Mouse (Mus musculus) fat pad, adult 2 months (tissue): ENCODE results near the gene Dhodh.

Experiments used
- DNase-seq: peaks from one replicate; pipeline ENCODE4 v3.0.0-alpha.2; 2011; ENCODE audit warnings: low read depth, low spot score; ENCODE audit errors: extremely low read depth

The Dhodh gene

GRCm38 (mm10) chr8:109608271-109609152 lies at the start of gene Dhodh:
Gene Dhodh, minus strand, starts transcription at chr8:109608673.
- peak; percentile 54 for DNase-seq

- no peak for DNase-seq
Observed at GRCm38 (mm10) chr8:109656860-109657259, 48.4 kb upstream of the Dhodh start.

GRCm38 (mm10) chr8:109650801-109651200 lies 42.3 kb upstream of the Dhodh start:
- peak; percentile 54 for DNase-seq

GRCm38 (mm10) chr8:109648469-109648868 lies 40.0 kb upstream of the Dhodh start:
- no peak for DNase-seq

- no peak for DNase-seq
Observed at GRCm38 (mm10) chr8:109647331-109647730, 38.9 kb upstream of the Dhodh start.

GRCm38 (mm10) chr8:109641236-109641635 lies 32.8 kb upstream of the Dhodh start:
- DNase-seq, result no peak

GRCm38 (mm10) chr8:109640410-109640809 lies 31.9 kb upstream of the Dhodh start:
- no peak for DNase-seq

- DNase-seq, result no peak
Observed at GRCm38 (mm10) chr8:109638851-109639250, 30.4 kb upstream of the Dhodh start.

GRCm38 (mm10) chr8:109635146-109635545 lies 26.7 kb upstream of the Dhodh start:
- no peak for DNase-seq

- DNase-seq, result no peak
Observed at GRCm38 (mm10) chr8:109632498-109632897, 24.0 kb upstream of the Dhodh start.

- no peak for DNase-seq
Observed at GRCm38 (mm10) chr8:109628638-109629037, 20.2 kb upstream of the Dhodh start.

GRCm38 (mm10) chr8:109615569-109615968 lies 7.1 kb upstream of the Dhodh start:
- DNase-seq, result no peak

- DNase-seq, result no peak
Observed at GRCm38 (mm10) chr8:109614243-109615210, 6.1 kb upstream of the Dhodh start, which contains the start of gene Pkd1l3. Gene Pkd1l3, plus strand, starts transcription at chr8:109614517.

- DNase-seq, result no peak
Observed at GRCm38 (mm10) chr8:109609153-109609502, 655 bp upstream of the Dhodh start.

GRCm38 (mm10) chr8:109607650-109608049 lies 823 bp downstream of the Dhodh start:
- no peak for DNase-seq

GRCm38 (mm10) chr8:109606725-109607124 lies 1.7 kb downstream of the Dhodh start:
- no peak for DNase-seq

- no peak for DNase-seq
Observed at GRCm38 (mm10) chr8:109595854-109596253, 12.6 kb downstream of the Dhodh start.

- DNase-seq, result no peak
Observed at GRCm38 (mm10) chr8:109593117-109593788, 15.2 kb downstream of the Dhodh start.

- no peak for DNase-seq
Observed at GRCm38 (mm10) chr8:109592164-109592563, 16.3 kb downstream of the Dhodh start.

- DNase-seq, result no peak
Observed at GRCm38 (mm10) chr8:109591367-109591766, 17.1 kb downstream of the Dhodh start.

GRCm38 (mm10) chr8:109590901-109591300 lies 17.6 kb downstream of the Dhodh start:
- no peak for DNase-seq
